Comparison of ENCODE assay signal across 17 mouse cellular contexts in the genomic region with DNA sequence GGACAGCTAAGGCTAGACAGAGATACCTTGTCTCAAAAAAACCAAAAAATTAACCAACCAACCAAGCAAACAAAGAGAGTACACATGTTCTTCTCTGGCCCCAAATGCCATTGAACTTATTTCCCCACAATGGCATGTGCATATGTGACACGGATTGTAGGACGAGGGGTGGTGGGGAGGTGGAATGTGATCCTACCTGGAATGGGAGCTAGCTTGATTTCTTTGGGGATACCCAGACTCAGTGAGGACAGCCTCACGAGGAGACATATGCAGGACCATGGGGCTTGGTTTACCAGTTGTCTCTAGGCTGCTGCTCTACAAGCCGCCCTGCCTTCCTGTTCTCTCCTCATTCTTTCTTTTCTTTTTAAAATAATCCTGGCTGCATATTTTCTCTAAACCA. TPM values are rescaled to one million over a fixed set of nuclear protein-coding genes. Genes with fewer than 3 reads are reported as not detected.
DNase-seq lines count a peak whose midpoint lies in the region; ATAC-seq and TF ChIP-seq lines count a peak whose summit lies in the region.
"Had no signal": no experiment of that assay in that cellular context is flagged by ENCODE, and none has a peak within 500 bp of the region (broad histone marks: within the 10 kb centered on the region; RNA-seq: fewer than 3 reads in every experiment).

No protein-coding gene starts in this region.

- DNase-seq in layer of hippocampus, adult 2 months (ENCODE audit: low spot score in 2 of 2): no peak
- no peak for DNase-seq in layer of hippocampus, postnatal 36 days
- DNase-seq in embryonic facial prominence, embryonic 10.5 days (ENCODE audit: low spot score): no peak
- no peak for DNase-seq in limb, embryonic 10.5 days (ENCODE audit: low spot score)
- no peak for DNase-seq in right cerebral cortex, postnatal 10 days (ENCODE audit: low spot score in 2 of 2)
- DNase-seq: adrenal gland, adult 2 months; adrenal gland, postnatal 25 days; cerebellum, adult 18-20 months had no signal

- peak overlapping the region; percentile 81; the same call in 1 of the 2 replicates for H3K27ac ChIP-seq in layer of hippocampus, adult 2 months
- H3K27ac ChIP-seq in embryonic facial prominence, embryonic 10.5 days (replicated peaks): 0 out of 2 replicates have a peak overlapping the region, but pooled peaks have one; percentile 30
- peak overlapping the region; percentile 71 for H3K27ac ChIP-seq in limb, embryonic 10.5 days
- H3K27ac ChIP-seq in limb, embryonic 15.5 days: peak overlapping the region; percentile 84
- H3K27ac ChIP-seq: forebrain, embryonic 10.5 days; heart, embryonic 15.5 days; hindbrain, embryonic 10.5 days; hindbrain, embryonic 14.5 days had no signal

- no peak overlapping the region for H3K4me3 ChIP-seq in layer of hippocampus, adult 2 months
- no peak overlapping the region for H3K4me3 ChIP-seq in embryonic facial prominence, embryonic 10.5 days
- no peak overlapping the region for H3K4me3 ChIP-seq in limb, embryonic 10.5 days
- no peak overlapping the region for H3K4me3 ChIP-seq in limb, embryonic 15.5 days
- H3K4me3 ChIP-seq: embryonic facial prominence, embryonic 15.5 days; erythroblast, embryonic 14.5 days; forebrain, embryonic 10.5 days; heart, embryonic 15.5 days; hindbrain, embryonic 10.5 days had no signal

- H3K9ac ChIP-seq in limb, embryonic 15.5 days: no peak overlapping the region
- H3K9ac ChIP-seq: embryonic facial prominence, embryonic 15.5 days; heart, embryonic 15.5 days; hindbrain, embryonic 14.5 days had no signal

- peaks cover 18% of the 10 kb centered on the region for H3K4me1 ChIP-seq in embryonic facial prominence, embryonic 10.5 days
- peaks cover 27% of the 10 kb centered on the region for H3K4me1 ChIP-seq in limb, embryonic 10.5 days
- H3K4me1 ChIP-seq in limb, embryonic 15.5 days: peaks cover 25% of the 10 kb centered on the region

- no peak for ATAC-seq in limb, embryonic 15.5 days (ENCODE audit: insufficient number of reproducible peaks, low FRiP score, low TSS enrichment, low read depth)
- ATAC-seq: forebrain, embryonic 14.5 days had no signal

- no peaks in the 10 kb centered on the region for H3K36me3 ChIP-seq in embryonic facial prominence, embryonic 10.5 days (replicated peaks)
- no peaks in the 10 kb centered on the region for H3K36me3 ChIP-seq in limb, embryonic 10.5 days
- no peaks in the 10 kb centered on the region for H3K36me3 ChIP-seq in limb, embryonic 15.5 days
- H3K36me3 ChIP-seq: embryonic facial prominence, embryonic 15.5 days; forebrain, embryonic 10.5 days; heart, embryonic 15.5 days; hindbrain, embryonic 10.5 days had no signal

- TF ChIP-seq CTCF in layer of hippocampus, adult 2 months (conservative IDR thresholded peaks at IDR 0.05): no peak

- WGBS in embryonic facial prominence, embryonic 10.5 days: 89% methylated on average over 4 of the region's 4 CpGs
- 97% methylated on average over 4 of the region's 4 CpGs for WGBS in limb, embryonic 10.5 days
- 69% methylated on average over 4 of the region's 4 CpGs for WGBS in limb, embryonic 15.5 days

- H3K27me3 ChIP-seq in embryonic facial prominence, embryonic 10.5 days (replicated peaks; ENCODE audit: low read depth, poor library complexity, severe bottlenecking): no peaks in the 10 kb centered on the region
- no peaks in the 10 kb centered on the region for H3K27me3 ChIP-seq in limb, embryonic 10.5 days (ENCODE audit: low read depth, poor library complexity, severe bottlenecking)
- no peaks in the 10 kb centered on the region for H3K27me3 ChIP-seq in limb, embryonic 15.5 days
- H3K27me3 ChIP-seq: embryonic facial prominence, embryonic 15.5 days had no signal

- no peaks in the 10 kb centered on the region for H3K9me3 ChIP-seq in embryonic facial prominence, embryonic 10.5 days
- H3K9me3 ChIP-seq in limb, embryonic 10.5 days (replicated peaks): no peaks in the 10 kb centered on the region
- no peaks in the 10 kb centered on the region for H3K9me3 ChIP-seq in limb, embryonic 15.5 days
- H3K9me3 ChIP-seq: embryonic facial prominence, embryonic 15.5 days; forebrain, embryonic 10.5 days; heart, embryonic 15.5 days had no signal

- no peak overlapping the region for H3K4me2 ChIP-seq in limb, embryonic 15.5 days
- H3K4me2 ChIP-seq: embryonic facial prominence, embryonic 15.5 days; heart, embryonic 11.5 days; heart, embryonic 15.5 days; hindbrain, embryonic 14.5 days had no signal

RNA-seq across cellular contexts. Expression of a gene that starts 55.9 kb away (rescaled TPM):
- 10 to 100 TPM; 35.6 to 35.8 TPM for total RNA-seq in layer of hippocampus, adult 2 months (2021)
- 10 to 100 TPM; 33.0 to 36.4 TPM for total RNA-seq in layer of hippocampus, postnatal 36 days (2021)
- polyA plus RNA-seq in embryonic facial prominence, embryonic 10.5 days (2016; fragmentation: Nextera tagmentation; extraction: Ambion mirVana): 17.6 and 18.7 TPM in 2 replicates
- polyA plus RNA-seq in limb, embryonic 10.5 days (2016; fragmentation: Nextera tagmentation; extraction: Ambion mirVana): 24.5 and 25.4 TPM in 2 replicates
- polyA plus RNA-seq in limb, embryonic 15.5 days (2015; fragmentation: Nextera tagmentation; extraction: Ambion mirVana): 7.9 and 9.4 TPM in 2 replicates

Comparison
In these comparisons a context has a peak if more than half of its experiments do, and no peak if none do; other contexts are left out.
1. H3K27ac ChIP-seq: peak in every context shown above with its lines; median percentile 84 in limb, embryonic 15.5 days; 81 in layer of hippocampus, adult 2 months; 71 in limb, embryonic 10.5 days; 30 in embryonic facial prominence, embryonic 10.5 days.